Mouse (Mus musculus) cerebellum, adult 2 months (tissue): ENCODE measurements at regions not wholly inside any gene's neighbourhood (a gene's known extent, or its start where the extent isn't known, plus 50 kb on each side); places are given as distances from the start of the nearest gene placed in this dataset.

Source experiments
- CTCF ChIP-seq: fragments of 200-500 bp; IDR thresholded peaks from 2 replicates; pipeline ENCODE4 v1.5.1; 2011; ENCODE audit warnings: low read depth, mild to moderate bottlenecking, control low read depth, low read length, moderate library complexity, borderline replicate concordance; ENCODE audit not compliant: insufficient read depth
- POLR2A ChIP-seq: fragments of 200-500 bp; IDR thresholded peaks from 2 replicates; pipeline ENCODE4 v1.6.1; 2011; ENCODE audit warnings: low read length, control low read depth, borderline replicate concordance; ENCODE audit not compliant: insufficient read depth

DNA sequence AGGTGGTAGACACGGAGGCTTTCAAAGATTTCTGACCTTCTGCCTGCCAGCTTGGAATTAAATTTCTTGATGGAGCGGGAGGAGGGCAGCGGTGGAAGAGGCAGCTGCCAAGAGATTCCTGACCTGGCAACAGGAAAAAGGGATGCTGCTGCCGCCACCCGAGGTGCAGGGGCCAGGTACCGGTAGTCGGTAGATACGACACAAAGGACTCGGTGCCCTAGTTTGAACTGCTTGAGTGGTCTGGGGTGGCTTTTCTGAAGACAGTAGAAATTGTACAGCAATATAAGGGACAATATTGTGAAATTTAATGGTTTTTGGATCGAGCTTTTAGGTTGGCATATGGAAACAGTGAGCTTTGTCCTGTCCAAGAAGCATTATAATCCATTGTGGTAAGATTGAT lies 250.3 kb upstream of the Ccdc54 start:
- TF ChIP-seq CTCF (no peak), POLR2A (no peak)
